Mouse (Mus musculus) kidney, adult 2 months (tissue): ENCODE results near the gene Esr1.

Experiments
- CTCF ChIP-seq: fragments of 200-500 bp; conservative IDR thresholded peaks from 2 replicates; pipeline ENCODE4 v1.5.1; 2011; ENCODE audit warnings: low read depth, mild to moderate bottlenecking, control low read depth, low read length, moderate library complexity, mixed read lengths; ENCODE audit not compliant: insufficient read depth, insufficient read length
- POLR2A ChIP-seq: fragments of 200-500 bp; IDR thresholded peaks from one replicate; pipeline ENCODE4 v1.6.1; 2011; ENCODE audit warnings: low read depth, low read length, control low read depth

DNA sequence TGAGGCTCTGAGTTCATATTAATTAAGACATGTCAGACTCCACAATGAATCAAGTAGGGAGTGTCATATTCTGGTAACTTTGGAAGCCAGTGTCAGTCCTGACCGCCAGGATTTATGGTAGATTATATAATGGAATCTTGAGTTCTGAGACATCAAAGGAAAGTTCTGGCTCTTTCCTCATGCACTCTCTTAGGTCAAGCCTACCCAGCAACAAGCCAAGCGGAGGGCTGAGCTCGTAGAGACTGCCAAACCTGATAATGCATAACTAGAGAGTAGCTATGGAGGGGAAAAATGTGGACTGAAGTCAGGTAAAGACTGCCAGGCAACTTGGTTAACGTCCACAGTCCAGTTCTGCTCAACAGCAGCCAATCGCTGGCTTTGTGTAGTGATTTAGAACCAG is 7.3 kb downstream of the Esr1 start:
- TF ChIP-seq POLR2A, result no peak
- no peak for TF ChIP-seq CTCF
